Mouse (Mus musculus): ENCODE data around the gene Fam76b.

DNA sequence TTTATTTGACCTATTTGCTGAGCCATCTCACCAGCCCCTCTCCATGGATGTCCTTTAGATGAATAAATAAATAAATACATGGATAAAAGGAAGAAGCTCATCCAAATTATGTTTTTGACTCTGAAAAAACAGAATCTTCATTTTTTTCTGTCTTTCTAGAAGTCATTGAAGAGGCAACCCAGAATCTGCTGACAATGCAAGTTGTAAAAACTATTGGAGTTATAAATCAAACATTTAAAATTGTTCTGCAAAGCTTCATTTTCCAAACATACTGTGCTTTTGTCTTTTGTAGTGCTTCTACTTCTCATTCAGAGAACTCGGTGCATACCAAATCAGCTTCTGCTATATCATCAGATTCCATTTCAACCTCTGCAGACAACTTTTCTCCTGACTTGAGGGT, 45.5 kb upstream of the Fam76b start:
- no peak for TF ChIP-seq CTCF (IDR thresholded peaks at IDR 0.05 in 2 of 3, conservative IDR thresholded peaks at IDR 0.05 in 1 of 3; ENCODE audit: control insufficient read depth in 1 of 3, insufficient read depth in 1 of 3, low read depth in 2 of 3, low read length in 3 of 3, poor library complexity in 1 of 3, severe bottlenecking in 1 of 3)
- TF ChIP-seq NRF1 (IDR thresholded peaks at IDR 0.05; ENCODE audit: insufficient read depth, low read depth, low read length, poor library complexity, severe bottlenecking): no peak
- TF ChIP-seq SIN3A (IDR thresholded peaks at IDR 0.05; ENCODE audit: low read length): no peak
- TF ChIP-seq POLR2A (IDR thresholded peaks at IDR 0.05; ENCODE audit: control insufficient read depth in 1 of 2, insufficient read depth in 1 of 2, low read depth in 1 of 2, low read length in 2 of 2, poor library complexity in 1 of 2): no peak

Data from MEL (cell line).